Mouse (Mus musculus): ENCODE measurements around the gene Gm21190. TPM values are rescaled to one million over a fixed set of nuclear protein-coding genes. Genes with fewer than 3 reads are reported as not detected.
"Not testable (repeated sequence)": the region's sequence is repeated elsewhere in the genome, so short reads cannot be mapped to it uniquely, and the experiment has no call there.

Gm21190 gene
- polyA plus RNA-seq (2014; fragmentation: Nextera tagmentation; extraction: Ambion mirVana), result not detected in 2 replicates

- not testable (repeated sequence) for H3K9ac ChIP-seq (ENCODE audit: low read length); H3K27me3 ChIP-seq (ENCODE audit: control insufficient read depth, insufficient read depth, low read length); H3K4me1 ChIP-seq (ENCODE audit: control insufficient read depth in 2 of 2, insufficient read depth in 2 of 2, low read length in 2 of 2); H3K4me2 ChIP-seq (ENCODE audit: low read length); ATAC-seq (ENCODE audit: insufficient number of reproducible peaks, insufficient read depth, low FRiP score, low read depth); H3K36me3 ChIP-seq (ENCODE audit: control insufficient read depth, insufficient read depth, low read length); H3K27ac ChIP-seq (replicated peaks in 1 of 2; ENCODE audit: control insufficient read depth in 1 of 2, insufficient read depth in 1 of 2, low read depth in 2 of 2, low read length in 2 of 2); H3K4me3 ChIP-seq (ENCODE audit: control insufficient read depth in 1 of 2, insufficient read depth in 1 of 2, low read depth in 1 of 2, low read length in 2 of 2)
- peaks cover 15% of the 10 kb centered on the region for H3K9me3 ChIP-seq (ENCODE audit: control insufficient read depth, low read length)
- no CpG with 5 or more reads among the region's 1 CpGs for WGBS
These were observed at the start of gene Gm21190 for GRCm38 (mm10) chr5:15529122-15529521. Gene Gm21190, minus strand, starts transcription at chr5:15529222.

- ATAC-seq (ENCODE audit: insufficient number of reproducible peaks, insufficient read depth, low FRiP score, low read depth); H3K9me3 ChIP-seq (ENCODE audit: control insufficient read depth, low read length); H3K4me2 ChIP-seq (ENCODE audit: low read length); H3K9ac ChIP-seq (ENCODE audit: low read length); H3K4me1 ChIP-seq (ENCODE audit: control insufficient read depth in 2 of 2, insufficient read depth in 2 of 2, low read length in 2 of 2); H3K36me3 ChIP-seq (ENCODE audit: control insufficient read depth, insufficient read depth, low read length); H3K27ac ChIP-seq (replicated peaks in 1 of 2; ENCODE audit: control insufficient read depth in 1 of 2, insufficient read depth in 1 of 2, low read depth in 2 of 2, low read length in 2 of 2); H3K4me3 ChIP-seq (ENCODE audit: control insufficient read depth in 1 of 2, insufficient read depth in 1 of 2, low read depth in 1 of 2, low read length in 2 of 2); H3K27me3 ChIP-seq (ENCODE audit: control insufficient read depth, insufficient read depth, low read length): not testable (repeated sequence)
- WGBS, result no CpG with 5 or more reads among the region's 1 CpGs
These were observed 48.0 kb upstream of the Gm21190 start, which contains the start of gene Gm21083 for GRCm38 (mm10) chr5:15577033-15577432. Gene Gm21083, plus strand, starts transcription at chr5:15577333.

GRCm38 (mm10) chr5:15573735-15574134 lies 44.7 kb upstream of the Gm21190 start:
- not testable (repeated sequence) for ATAC-seq (ENCODE audit: insufficient number of reproducible peaks, insufficient read depth, low FRiP score, low read depth)

GRCm38 (mm10) chr5:15561425-15562264 lies 32.6 kb upstream of the Gm21190 start:
- not testable (repeated sequence) for H3K9ac ChIP-seq (ENCODE audit: low read length); H3K4me1 ChIP-seq (ENCODE audit: control insufficient read depth in 2 of 2, insufficient read depth in 2 of 2, low read length in 2 of 2); H3K27me3 ChIP-seq (ENCODE audit: control insufficient read depth, insufficient read depth, low read length); H3K36me3 ChIP-seq (ENCODE audit: control insufficient read depth, insufficient read depth, low read length); H3K9me3 ChIP-seq (ENCODE audit: control insufficient read depth, low read length); H3K4me2 ChIP-seq (ENCODE audit: low read length); H3K27ac ChIP-seq (replicated peaks in 1 of 2; ENCODE audit: control insufficient read depth in 1 of 2, insufficient read depth in 1 of 2, low read depth in 2 of 2, low read length in 2 of 2); H3K4me3 ChIP-seq (ENCODE audit: control insufficient read depth in 1 of 2, insufficient read depth in 1 of 2, low read depth in 1 of 2, low read length in 2 of 2)
- ATAC-seq (ENCODE audit: insufficient number of reproducible peaks, insufficient read depth, low FRiP score, low read depth), result peak; percentile 38
- WGBS, result 70% methylated on average over 3 of the region's 3 CpGs

More at GRCm38 (mm10) chr5:15573735-15574134, 44.7 kb upstream of the Gm21190 start:
- not testable (repeated sequence) for H3K9ac ChIP-seq (ENCODE audit: low read length); H3K4me2 ChIP-seq (ENCODE audit: low read length); H3K4me1 ChIP-seq (ENCODE audit: control insufficient read depth in 2 of 2, insufficient read depth in 2 of 2, low read length in 2 of 2); H3K36me3 ChIP-seq (ENCODE audit: control insufficient read depth, insufficient read depth, low read length); H3K27me3 ChIP-seq (ENCODE audit: control insufficient read depth, insufficient read depth, low read length); H3K27ac ChIP-seq (replicated peaks in 1 of 2; ENCODE audit: control insufficient read depth in 1 of 2, insufficient read depth in 1 of 2, low read depth in 2 of 2, low read length in 2 of 2); H3K4me3 ChIP-seq (ENCODE audit: control insufficient read depth in 1 of 2, insufficient read depth in 1 of 2, low read depth in 1 of 2, low read length in 2 of 2); H3K9me3 ChIP-seq (ENCODE audit: control insufficient read depth, low read length)

GRCm38 (mm10) chr5:15558654-15559053 lies 29.6 kb upstream of the Gm21190 start:
- H3K9ac ChIP-seq (ENCODE audit: low read length); H3K4me2 ChIP-seq (ENCODE audit: low read length); H3K27ac ChIP-seq (replicated peaks in 1 of 2; ENCODE audit: control insufficient read depth in 1 of 2, insufficient read depth in 1 of 2, low read depth in 2 of 2, low read length in 2 of 2); H3K4me3 ChIP-seq (ENCODE audit: control insufficient read depth in 1 of 2, insufficient read depth in 1 of 2, low read depth in 1 of 2, low read length in 2 of 2); H3K9me3 ChIP-seq (ENCODE audit: control insufficient read depth, low read length); H3K36me3 ChIP-seq (ENCODE audit: control insufficient read depth, insufficient read depth, low read length); H3K27me3 ChIP-seq (ENCODE audit: control insufficient read depth, insufficient read depth, low read length); H3K4me1 ChIP-seq (ENCODE audit: control insufficient read depth in 2 of 2, insufficient read depth in 2 of 2, low read length in 2 of 2); ATAC-seq (ENCODE audit: insufficient number of reproducible peaks, insufficient read depth, low FRiP score, low read depth): not testable (repeated sequence)
- 53% methylated on average over 1 of the region's 1 CpGs for WGBS

- not testable (repeated sequence) for H3K27ac ChIP-seq (replicated peaks in 1 of 2; ENCODE audit: control insufficient read depth in 1 of 2, insufficient read depth in 1 of 2, low read depth in 2 of 2, low read length in 2 of 2); H3K27me3 ChIP-seq (ENCODE audit: control insufficient read depth, insufficient read depth, low read length); H3K9me3 ChIP-seq (ENCODE audit: control insufficient read depth, low read length); H3K4me2 ChIP-seq (ENCODE audit: low read length); H3K9ac ChIP-seq (ENCODE audit: low read length); H3K4me1 ChIP-seq (ENCODE audit: control insufficient read depth in 2 of 2, insufficient read depth in 2 of 2, low read length in 2 of 2); H3K36me3 ChIP-seq (ENCODE audit: control insufficient read depth, insufficient read depth, low read length); H3K4me3 ChIP-seq (ENCODE audit: control insufficient read depth in 1 of 2, insufficient read depth in 1 of 2, low read depth in 1 of 2, low read length in 2 of 2); ATAC-seq (ENCODE audit: insufficient number of reproducible peaks, insufficient read depth, low FRiP score, low read depth)
- WGBS, result 9% methylated on average over 3 of the region's 3 CpGs
These were observed 20.6 kb upstream of the Gm21190 start for GRCm38 (mm10) chr5:15549606-15550005.

- not testable (repeated sequence) for H3K4me1 ChIP-seq (ENCODE audit: control insufficient read depth in 2 of 2, insufficient read depth in 2 of 2, low read length in 2 of 2); H3K4me3 ChIP-seq (ENCODE audit: control insufficient read depth in 1 of 2, insufficient read depth in 1 of 2, low read depth in 1 of 2, low read length in 2 of 2); H3K9ac ChIP-seq (ENCODE audit: low read length); H3K4me2 ChIP-seq (ENCODE audit: low read length); H3K36me3 ChIP-seq (ENCODE audit: control insufficient read depth, insufficient read depth, low read length); ATAC-seq (ENCODE audit: insufficient number of reproducible peaks, insufficient read depth, low FRiP score, low read depth); H3K9me3 ChIP-seq (ENCODE audit: control insufficient read depth, low read length); H3K27ac ChIP-seq (replicated peaks in 1 of 2; ENCODE audit: control insufficient read depth in 1 of 2, insufficient read depth in 1 of 2, low read depth in 2 of 2, low read length in 2 of 2); H3K27me3 ChIP-seq (ENCODE audit: control insufficient read depth, insufficient read depth, low read length)
- 25% methylated on average over 1 of the region's 1 CpGs for WGBS
These were observed 20.1 kb upstream of the Gm21190 start for GRCm38 (mm10) chr5:15549134-15549533.

GRCm38 (mm10) chr5:15548642-15549041 lies 19.6 kb upstream of the Gm21190 start:
- H3K9ac ChIP-seq (ENCODE audit: low read length); H3K4me3 ChIP-seq (ENCODE audit: control insufficient read depth in 1 of 2, insufficient read depth in 1 of 2, low read depth in 1 of 2, low read length in 2 of 2); H3K36me3 ChIP-seq (ENCODE audit: control insufficient read depth, insufficient read depth, low read length); H3K4me2 ChIP-seq (ENCODE audit: low read length); H3K9me3 ChIP-seq (ENCODE audit: control insufficient read depth, low read length); H3K27me3 ChIP-seq (ENCODE audit: control insufficient read depth, insufficient read depth, low read length); ATAC-seq (ENCODE audit: insufficient number of reproducible peaks, insufficient read depth, low FRiP score, low read depth); H3K27ac ChIP-seq (replicated peaks in 1 of 2; ENCODE audit: control insufficient read depth in 1 of 2, insufficient read depth in 1 of 2, low read depth in 2 of 2, low read length in 2 of 2); H3K4me1 ChIP-seq (ENCODE audit: control insufficient read depth in 2 of 2, insufficient read depth in 2 of 2, low read length in 2 of 2): not testable (repeated sequence)
- 61% methylated on average over 6 of the region's 6 CpGs for WGBS

Measured in heart, embryonic 14.5 days (tissue).